Mouse (Mus musculus): Measurements from ENCODE around the gene Slc11a2.
"Not testable (repeated sequence)": the region's sequence is repeated elsewhere in the genome, so short reads cannot be mapped to it uniquely, and the experiment has no call there.

Gene Slc11a2

DNA sequence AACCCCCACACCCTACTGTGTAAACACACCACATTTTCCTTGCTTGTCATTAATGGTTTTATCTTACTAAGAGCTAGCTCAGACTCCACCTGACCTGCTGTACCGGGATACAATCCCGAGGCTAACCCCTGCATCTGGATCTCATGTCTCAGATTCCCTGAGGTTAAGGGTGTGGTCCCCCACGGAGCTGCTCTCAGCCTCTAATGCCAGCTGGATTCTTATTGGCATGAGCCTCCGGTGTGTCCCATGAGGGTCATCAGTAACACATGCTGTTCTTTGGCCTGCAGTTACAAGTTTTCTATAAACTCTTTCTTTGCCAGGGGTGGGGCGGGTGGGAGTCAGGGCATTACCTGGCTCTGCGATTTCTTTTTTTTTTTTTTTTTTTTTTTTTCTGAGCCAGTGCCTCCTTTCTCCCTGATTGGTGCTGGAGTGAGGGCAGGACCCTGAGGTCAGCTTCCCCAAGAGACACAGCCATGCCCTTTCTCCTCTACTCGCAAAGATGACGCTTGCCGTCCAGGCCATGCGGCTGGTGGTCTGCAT lies 72.1 kb downstream of the Slc11a2 start, which contains the start of the genes Methig1 and Mettl7a2:
Methig1 (plus strand) TSS at position 439 of the 540 bp plus-strand sequence.
Mettl7a2 (plus strand) TSS at position 490 of the 540 bp plus-strand sequence.
- no peak for DNase-seq (ENCODE audit: low read depth, low spot score)

- no peak for DNase-seq (ENCODE audit: low read depth, low spot score)
Observed at GRCm38 (mm10) chr15:100351501-100352060, 73.3 kb downstream of the Slc11a2 start.

- no peak for DNase-seq (ENCODE audit: low read depth, low spot score)
Observed at GRCm38 (mm10) chr15:100349496-100349895, 75.4 kb downstream of the Slc11a2 start.

GRCm38 (mm10) chr15:100346761-100347160 lies 78.1 kb downstream of the Slc11a2 start:
- no peak for DNase-seq (ENCODE audit: low read depth, low spot score)

DNA sequence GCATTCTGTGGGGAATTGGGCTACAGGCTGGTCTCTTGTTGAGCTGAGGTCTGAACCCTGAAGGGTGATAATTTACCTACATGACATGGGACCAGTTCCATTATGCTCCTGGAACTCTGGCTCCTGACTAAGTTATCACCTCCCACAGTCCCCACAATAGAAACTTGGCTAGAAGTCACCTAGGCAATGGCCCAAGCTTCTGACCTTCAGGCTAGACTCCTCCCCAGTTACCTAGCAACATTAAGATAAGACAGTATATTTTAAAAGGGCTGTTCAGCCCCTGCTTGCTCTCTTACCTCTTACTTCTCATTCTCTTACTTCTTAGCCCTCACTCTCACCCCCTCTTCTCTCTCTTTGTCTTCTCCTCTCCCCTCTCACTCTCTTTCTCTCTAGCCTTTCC lies 79.4 kb downstream of the Slc11a2 start:
- DNase-seq (ENCODE audit: low read depth, low spot score) = no peak

DNA sequence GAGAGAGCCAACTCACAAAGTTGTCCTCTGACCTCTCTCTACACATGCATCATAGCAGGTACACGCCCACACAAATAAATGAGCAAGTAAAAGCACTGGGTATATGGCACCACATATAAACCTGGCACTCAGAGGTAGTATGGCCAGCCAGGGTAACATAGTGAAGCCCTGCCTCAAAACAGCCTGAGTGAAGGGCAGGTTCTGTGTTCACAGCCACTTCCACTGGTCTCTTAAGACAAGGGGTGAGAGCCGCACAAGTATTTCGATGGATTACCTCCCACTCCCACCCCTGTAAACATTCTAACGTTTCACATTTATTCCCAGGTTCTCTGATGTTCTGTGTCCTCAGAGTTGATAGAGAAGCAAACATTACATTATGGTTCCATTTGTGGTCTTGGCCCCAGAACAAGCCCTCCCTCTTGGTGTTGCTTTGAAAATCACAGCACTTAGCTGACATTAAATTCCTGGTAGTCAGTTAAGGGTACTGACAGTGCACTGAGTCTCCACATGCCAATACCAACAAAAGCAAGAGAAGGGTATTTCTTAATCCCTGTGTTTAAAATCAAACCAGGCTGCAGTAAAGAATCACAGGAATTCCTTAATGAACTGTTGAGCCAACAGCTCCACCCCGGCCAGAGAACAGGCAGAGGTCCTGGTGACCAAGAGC lies 83.4 kb downstream of the Slc11a2 start:
- DNase-seq (ENCODE audit: low read depth, low spot score) = not testable (repeated sequence)
